Mouse (Mus musculus) spleen, adult 2 months (tissue): ENCODE data around the gene Erich6b.

Experiments used
- CTCF ChIP-seq: fragments of 200-500 bp; IDR thresholded peaks from 2 replicates; pipeline ENCODE4 v1.5.1; 2011; ENCODE audit warnings: mild to moderate bottlenecking, inconsistent platforms; ENCODE audit not compliant: insufficient read depth, insufficient read length, insufficient replicate concordance; ENCODE audit errors: extremely low read depth
- POLR2A ChIP-seq: fragments of 200-500 bp; IDR thresholded peaks from 2 replicates; pipeline ENCODE4 v1.6.1; 2011; ENCODE audit warnings: low read depth, low read length, inconsistent platforms

- no peak for TF ChIP-seq POLR2A
- TF ChIP-seq CTCF = no peak
Observed at GRCm38 (mm10) chr14:75707771-75708170, 65.7 kb downstream of the Erich6b start.
